Mouse (Mus musculus) thymus, adult 2 months (tissue): ENCODE measurements around the gene Ttf2.

Source experiments
- CTCF ChIP-seq: fragments of 200-500 bp; IDR thresholded peaks from 2 replicates; pipeline ENCODE4 v1.5.1; 2012; ENCODE audit warnings: mild to moderate bottlenecking, control low read depth, low read length, moderate library complexity, borderline replicate concordance; ENCODE audit not compliant: control insufficient read depth, poor library complexity, insufficient read depth; ENCODE audit errors: extremely low read depth
- POLR2A ChIP-seq: fragments of 200-500 bp; IDR thresholded peaks from 2 replicates; pipeline ENCODE4 v1.6.1; 2012; ENCODE audit warnings: mild to moderate bottlenecking, low read length, control low read depth, moderate library complexity; ENCODE audit not compliant: control insufficient read depth, poor library complexity, insufficient read depth; ENCODE audit errors: extremely low read depth

- TF ChIP-seq POLR2A (no peak), CTCF (no peak)
Observed at GRCm38 (mm10) chr3:100932077-100932944, 37.2 kb downstream of the Ttf2 start.
